Mouse (Mus musculus): ENCODE data around the gene Galnt6. TPM values are rescaled to one million over a fixed set of nuclear protein-coding genes. Genes with fewer than 3 reads are reported as not detected.
A peak's percentile ranks its signal among the peaks of the same experiment; 100 is the strongest.

Galnt6 gene
- total and polyA plus RNA-seq, 3 experiments, result 1.3 to 7.6 (median 5.1) TPM

DNA sequence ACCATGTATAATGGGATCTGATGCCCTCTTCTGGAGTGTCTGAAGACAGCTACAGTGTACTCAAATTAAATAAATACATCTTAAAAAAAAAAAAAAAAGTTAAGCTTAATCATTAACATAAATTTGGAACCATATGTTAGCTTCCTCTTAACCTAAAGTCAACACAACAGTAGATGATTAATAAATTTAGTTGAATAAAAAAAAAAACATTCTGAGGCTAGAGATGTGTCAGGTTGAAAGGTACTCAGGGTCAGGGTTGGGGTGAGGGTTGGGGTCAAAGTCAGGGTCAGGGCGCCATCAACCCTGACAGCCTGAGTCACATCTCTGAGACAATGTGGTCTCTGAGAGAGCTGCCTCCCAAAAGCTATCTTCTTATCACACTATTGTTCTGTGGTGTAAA lies 74.9 kb downstream of the Galnt6 start:
- DNase-seq, result peak; percentile 23

DNA sequence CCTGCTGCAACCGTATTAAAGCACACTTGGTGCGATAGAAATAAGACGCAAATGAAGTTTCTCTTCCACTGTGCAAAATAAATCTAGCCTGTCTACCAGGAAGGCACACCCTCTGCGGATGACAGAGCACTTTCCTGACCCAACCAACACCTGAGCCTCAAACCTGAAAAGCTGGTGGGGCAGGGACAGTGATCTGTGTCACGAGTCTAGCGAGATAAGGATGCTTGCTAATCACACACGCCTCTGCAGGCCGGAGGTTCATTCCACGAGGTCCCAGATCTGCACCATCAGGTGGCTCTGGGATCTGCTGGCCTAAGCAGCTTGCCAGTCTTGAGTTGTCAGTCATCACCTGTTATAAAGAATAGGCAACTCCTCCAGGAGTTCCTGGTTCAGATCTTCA lies 77.6 kb downstream of the Galnt6 start:
- DNase-seq, result no peak

DNA sequence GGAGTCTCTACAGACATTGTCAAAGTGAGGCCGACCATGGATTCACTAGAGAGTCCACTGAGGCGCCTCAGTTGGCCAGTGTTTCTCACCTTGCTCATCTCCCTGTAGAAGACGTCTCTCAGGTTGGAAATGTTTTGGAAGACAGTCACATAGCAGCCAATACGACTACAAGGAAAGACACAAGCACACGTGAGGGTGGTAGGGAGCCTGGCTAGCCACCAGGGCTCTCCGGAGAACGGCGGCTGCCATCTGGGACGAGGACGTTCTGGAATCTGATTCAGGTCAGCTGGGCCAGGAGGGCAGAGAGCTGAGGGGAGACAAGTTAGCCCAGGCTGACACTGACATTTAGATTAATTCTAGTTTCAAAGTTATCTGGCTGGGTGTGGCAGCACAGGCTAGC lies 79.1 kb downstream of the Galnt6 start:
- no peak for DNase-seq

DNA sequence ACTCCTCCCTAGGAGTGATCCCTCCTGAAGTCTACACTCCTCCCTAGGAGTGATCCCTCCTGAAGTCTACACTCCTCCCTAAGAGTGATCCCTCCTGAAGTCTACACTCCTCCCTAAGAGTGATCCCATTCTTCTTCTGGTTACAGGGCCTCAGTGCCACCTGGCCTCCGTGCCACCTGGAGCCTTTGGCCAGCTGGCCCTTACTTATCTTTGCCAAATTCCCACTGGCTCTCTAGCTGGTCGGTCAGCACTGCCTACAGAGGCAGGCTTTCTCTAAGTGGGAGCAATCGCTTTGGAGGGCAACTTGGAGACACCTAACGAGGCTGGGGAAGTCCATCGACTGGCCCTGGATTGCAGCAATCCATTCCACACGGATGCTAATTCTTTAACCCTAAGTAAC lies 83.0 kb downstream of the Galnt6 start:
- no peak for DNase-seq

DNA sequence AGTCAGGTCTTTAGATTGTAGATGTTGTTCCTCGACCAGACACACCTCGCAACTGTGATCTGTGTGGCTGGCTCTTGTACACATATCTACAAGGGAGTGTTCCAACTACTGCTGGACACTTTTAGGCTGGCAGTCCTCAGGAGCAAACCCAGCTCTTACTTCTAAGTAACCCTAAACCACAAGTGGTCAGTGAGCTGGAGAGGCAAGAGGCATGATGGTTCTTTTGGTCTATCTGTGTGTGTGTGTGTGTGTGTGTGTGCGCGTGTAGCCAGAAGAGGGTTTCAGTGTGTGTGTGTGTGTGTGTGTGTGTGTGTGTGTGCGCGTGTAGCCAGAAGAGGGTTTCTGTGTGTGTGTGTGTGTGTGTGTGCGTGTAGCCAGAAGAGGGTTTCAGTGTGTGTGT lies 86.7 kb downstream of the Galnt6 start:
- DNase-seq, result no peak

Small RNAs within 50 kb of the gene (microRNA-seq; reads per million reads assigned to microRNA genes)
- 0 reads per million in 2 experiments for gene Mir6961

Other genes with a start within 250 kb of the Galnt6 start
- gene Csrnp2, start 233.9 kb downstream of the Galnt6 start, total RNA-seq (2021), result 1 to 10 TPM; 5.6 to 5.8 TPM
- 4.2 and 4.3 TPM in 2 replicates for gene Csrnp2, start 233.9 kb downstream of the Galnt6 start, polyA plus RNA-seq (2012; rRNA removed)
- 10 to 100 TPM; 14.2 to 25.1 TPM for gene Tfcp2, start 177.4 kb downstream of the Galnt6 start, total RNA-seq (2021)
- 24.5 and 24.8 TPM in 2 replicates for gene Tfcp2, start 177.4 kb downstream of the Galnt6 start, polyA plus RNA-seq (2012; rRNA removed)
- gene Pou6f1, start 129.4 kb downstream of the Galnt6 start, total RNA-seq (2021), result 10 to 100 TPM; 14.4 to 18.3 TPM
- gene Pou6f1, start 129.4 kb downstream of the Galnt6 start, polyA plus RNA-seq (2012; rRNA removed), result 25.1 and 32.5 TPM in 2 replicates
- 100 to 1,000 TPM; 211 to 277 TPM for gene Dazap2, start 114.0 kb downstream of the Galnt6 start, total RNA-seq (2021)
- 887 and 1,091 TPM in 2 replicates for gene Dazap2, start 114.0 kb downstream of the Galnt6 start, polyA plus RNA-seq (2012; rRNA removed)
- 10 to 100 TPM; 41.7 to 44.2 TPM for gene Smagp, start 92.4 kb downstream of the Galnt6 start, total RNA-seq (2021)
- 35.1 and 40.6 TPM in 2 replicates for gene Smagp, start 92.4 kb downstream of the Galnt6 start, polyA plus RNA-seq (2012; rRNA removed)
- 1 to 10 TPM; 3.1 to 4.2 TPM for gene Bin2, start 59.8 kb downstream of the Galnt6 start, total RNA-seq (2021)
- 2.8 and 3.7 TPM in 2 replicates for gene Bin2, start 59.8 kb downstream of the Galnt6 start, polyA plus RNA-seq (2012; rRNA removed)
- gene Cela1, start 41.5 kb downstream of the Galnt6 start, total RNA-seq (2021), result 10 to 100 TPM; 54.0 to 86.4 TPM
- gene Cela1, start 41.5 kb downstream of the Galnt6 start, polyA plus RNA-seq (2012; rRNA removed), result 83.5 and 83.8 TPM in 2 replicates
- 1 to 10 TPM; 5.0 to 7.5 TPM for gene Slc4a8, start 32.4 kb upstream of the Galnt6 start, total RNA-seq (2021)
- 1.5 and 1.8 TPM in 2 replicates for gene Slc4a8, start 32.4 kb upstream of the Galnt6 start, polyA plus RNA-seq (2012; rRNA removed)
- 1 to 10 TPM; 2.8 to 4.6 TPM for gene Scn8a, start 140.5 kb upstream of the Galnt6 start, total RNA-seq (2021)
- gene Scn8a, start 140.5 kb upstream of the Galnt6 start, polyA plus RNA-seq (2012; rRNA removed), result 1.6 and 2.4 TPM in 2 replicates

All from adrenal gland, adult 2 months (tissue).